Mouse (Mus musculus): Measurements from ENCODE around the gene Dph3.
"Not testable (repeated sequence)": the region's sequence is repeated elsewhere in the genome, so short reads cannot be mapped to it uniquely, and the experiment has no call there.

Gene Dph3

GRCm38 (mm10) chr14:32085486-32086201, at the start of gene Dph3:
Gene Dph3, minus strand, starts transcription at chr14:32085729.
- peak; percentile 98 for DNase-seq (ENCODE audit: low read depth, low spot score)

GRCm38 (mm10) chr14:32134293-32134692, 48.8 kb upstream of the Dph3 start:
- DNase-seq (ENCODE audit: low read depth, low spot score), result no peak

- DNase-seq (ENCODE audit: low read depth, low spot score), result no peak
Observed at GRCm38 (mm10) chr14:32131836-32132235, 46.3 kb upstream of the Dph3 start.

- DNase-seq (ENCODE audit: low read depth, low spot score), result no peak
Observed at GRCm38 (mm10) chr14:32128409-32128808, 42.9 kb upstream of the Dph3 start.

- not testable (repeated sequence) for DNase-seq (ENCODE audit: low read depth, low spot score)
Observed at GRCm38 (mm10) chr14:32125256-32125655, 39.7 kb upstream of the Dph3 start.

GRCm38 (mm10) chr14:32124261-32124660, 38.7 kb upstream of the Dph3 start:
- no peak for DNase-seq (ENCODE audit: low read depth, low spot score)

- no peak for DNase-seq (ENCODE audit: low read depth, low spot score)
Observed at GRCm38 (mm10) chr14:32121920-32122315, 36.4 kb upstream of the Dph3 start.

- DNase-seq (ENCODE audit: low read depth, low spot score), result no peak
Observed at GRCm38 (mm10) chr14:32120940-32121919, 35.7 kb upstream of the Dph3 start.

- not testable (repeated sequence) for DNase-seq (ENCODE audit: low read depth, low spot score)
Observed at GRCm38 (mm10) chr14:32112124-32112523, 26.6 kb upstream of the Dph3 start.

- no peak for DNase-seq (ENCODE audit: low read depth, low spot score)
Observed at GRCm38 (mm10) chr14:32106911-32107310, 21.4 kb upstream of the Dph3 start.

- no peak for DNase-seq (ENCODE audit: low read depth, low spot score)
Observed at GRCm38 (mm10) chr14:32105663-32106062, 20.1 kb upstream of the Dph3 start.

GRCm38 (mm10) chr14:32103556-32103955, 18.0 kb upstream of the Dph3 start:
- no peak for DNase-seq (ENCODE audit: low read depth, low spot score)

GRCm38 (mm10) chr14:32098951-32099350, 13.4 kb upstream of the Dph3 start:
- no peak for DNase-seq (ENCODE audit: low read depth, low spot score)

GRCm38 (mm10) chr14:32097691-32098090, 12.2 kb upstream of the Dph3 start:
- no peak for DNase-seq (ENCODE audit: low read depth, low spot score)

- DNase-seq (ENCODE audit: low read depth, low spot score), result no peak
Observed at GRCm38 (mm10) chr14:32096740-32097139, 11.2 kb upstream of the Dph3 start.

- no peak for DNase-seq (ENCODE audit: low read depth, low spot score)
Observed at GRCm38 (mm10) chr14:32095646-32096045, 10.1 kb upstream of the Dph3 start.

GRCm38 (mm10) chr14:32093500-32094117, 8.1 kb upstream of the Dph3 start:
- DNase-seq (ENCODE audit: low read depth, low spot score), result no peak

GRCm38 (mm10) chr14:32093018-32093417, 7.5 kb upstream of the Dph3 start:
- no peak for DNase-seq (ENCODE audit: low read depth, low spot score)

- no peak for DNase-seq (ENCODE audit: low read depth, low spot score)
Observed at GRCm38 (mm10) chr14:32091704-32092103, 6.2 kb upstream of the Dph3 start.

- peak; percentile 61 for DNase-seq (ENCODE audit: low read depth, low spot score)
Observed at GRCm38 (mm10) chr14:32091124-32091523, 5.6 kb upstream of the Dph3 start.

GRCm38 (mm10) chr14:32087584-32088248, 2.2 kb upstream of the Dph3 start:
- DNase-seq (ENCODE audit: low read depth, low spot score), result not testable (repeated sequence)

GRCm38 (mm10) chr14:32086226-32086625, 697 bp upstream of the Dph3 start:
- no peak for DNase-seq (ENCODE audit: low read depth, low spot score)
